Mouse (Mus musculus): Measurements from ENCODE around the gene Timp2.

DNA sequence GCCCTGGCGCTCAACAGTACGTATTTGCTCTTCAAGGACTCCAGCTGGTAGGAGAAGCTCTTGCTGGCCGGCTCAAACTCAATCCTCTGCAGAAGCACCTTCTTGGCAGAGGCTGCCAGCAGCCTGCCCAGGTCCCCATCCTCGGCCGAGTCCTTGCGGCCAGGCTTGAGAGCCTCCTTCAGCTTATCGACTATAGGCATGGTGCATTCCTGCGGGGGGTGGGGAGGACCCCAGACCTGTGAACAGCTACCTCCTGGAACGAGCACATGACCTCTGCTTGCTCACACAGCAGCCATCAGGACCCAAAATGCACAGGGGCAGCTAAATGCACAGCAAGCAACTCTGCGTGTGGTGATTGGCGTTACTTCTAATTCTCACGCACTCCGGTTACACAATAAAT lies 69.7 kb downstream of the Timp2 start:
- TF ChIP-seq POLR2A (IDR thresholded peaks at IDR 0.05; ENCODE audit: insufficient read depth, low read length) (no peak), CTCF (IDR thresholded peaks at IDR 0.05; ENCODE audit: low read depth, low read length) (no peak), EP300 (IDR thresholded peaks at IDR 0.05; ENCODE audit: insufficient read depth, low read depth, low read length) (no peak)
